Mouse (Mus musculus): ENCODE measurements at regions not wholly inside any gene's neighbourhood (a gene's known extent, or its start where the extent isn't known, plus 50 kb on each side); places are given as distances from the start of the nearest gene placed in this dataset.
A peak's percentile ranks its signal among the peaks of the same experiment; 100 is the strongest.

- no peak for DNase-seq (ENCODE audit: low read depth)
Observed at GRCm38 (mm10) chr15:36427334-36427733, 580.2 kb downstream of the Zfp706 start.

GRCm38 (mm10) chr15:36425902-36426301 lies 581.7 kb downstream of the Zfp706 start:
- no peak for DNase-seq (ENCODE audit: low read depth)

- no peak for DNase-seq (ENCODE audit: low read depth)
Observed at GRCm38 (mm10) chr15:36424047-36424446, 583.5 kb downstream of the Zfp706 start.

GRCm38 (mm10) chr15:36422781-36423180 lies 584.8 kb downstream of the Zfp706 start:
- DNase-seq (ENCODE audit: low read depth), result no peak

- no peak for DNase-seq (ENCODE audit: low read depth)
Observed at GRCm38 (mm10) chr15:36419943-36420480, 587.6 kb downstream of the Zfp706 start.

GRCm38 (mm10) chr15:36417426-36417825 lies 590.1 kb downstream of the Zfp706 start:
- DNase-seq (ENCODE audit: low read depth), result no peak

GRCm38 (mm10) chr15:36415552-36416249 lies 591.9 kb downstream of the Zfp706 start:
- DNase-seq (ENCODE audit: low read depth), result no peak

- no peak for DNase-seq (ENCODE audit: low read depth)
Observed at GRCm38 (mm10) chr15:36412016-36412415, 595.6 kb downstream of the Zfp706 start.

- DNase-seq (ENCODE audit: low read depth), result no peak
Observed at GRCm38 (mm10) chr15:36405446-36405845, 602.1 kb downstream of the Zfp706 start.

GRCm38 (mm10) chr15:36403336-36404119 lies 604.0 kb downstream of the Zfp706 start:
- no peak for DNase-seq (ENCODE audit: low read depth)

GRCm38 (mm10) chr15:36402051-36402450 lies 605.5 kb downstream of the Zfp706 start:
- DNase-seq (ENCODE audit: low read depth), result no peak

GRCm38 (mm10) chr15:36400311-36400840 lies 607.2 kb downstream of the Zfp706 start:
- no peak for DNase-seq (ENCODE audit: low read depth)

GRCm38 (mm10) chr15:36399355-36400012 lies 608.1 kb downstream of the Zfp706 start:
- DNase-seq (ENCODE audit: low read depth), result no peak

GRCm38 (mm10) chr15:36398099-36398982 lies 609.2 kb downstream of the Zfp706 start:
- no peak for DNase-seq (ENCODE audit: low read depth)

- peak; percentile 62 for DNase-seq (ENCODE audit: low read depth)
Observed at GRCm38 (mm10) chr15:36396791-36397190, 610.8 kb downstream of the Zfp706 start.

GRCm38 (mm10) chr15:36396245-36396644 lies 611.3 kb downstream of the Zfp706 start:
- DNase-seq (ENCODE audit: low read depth), result peak; percentile 89

GRCm38 (mm10) chr15:36395672-36396050 lies 611.9 kb downstream of the Zfp706 start:
- DNase-seq (ENCODE audit: low read depth), result no peak

GRCm38 (mm10) chr15:36394914-36395671 lies 612.5 kb downstream of the Zfp706 start:
- no peak for DNase-seq (ENCODE audit: low read depth)

- DNase-seq (ENCODE audit: low read depth), result no peak
Observed at GRCm38 (mm10) chr15:36389775-36390174, 617.8 kb downstream of the Zfp706 start.

GRCm38 (mm10) chr15:36381228-36381671 lies 626.3 kb downstream of the Zfp706 start:
- no peak for DNase-seq (ENCODE audit: low read depth)
